In genomic region chr3:37758124-37758523, GRCm38 (mm10) we compare ENCODE assay signal across 8 mouse cellular contexts. TPM values are rescaled to one million over a fixed set of nuclear protein-coding genes. Genes with fewer than 3 reads are reported as not detected.
DNase-seq lines count a peak whose midpoint lies in the region; ATAC-seq and TF ChIP-seq lines count a peak whose summit lies in the region.

No protein-coding gene starts in this region.

- 0 out of 2 replicates have a peak overlapping the region, but pooled peaks have one; percentile 6 for H3K9ac ChIP-seq in forebrain, embryonic 14.5 days (ENCODE audit: low read length)
- no peak overlapping the region for H3K9ac ChIP-seq in hindbrain, embryonic 11.5 days (ENCODE audit: low read depth, low read length)
- H3K9ac ChIP-seq in limb, embryonic 13.5 days = no peak overlapping the region
- no peak overlapping the region for H3K9ac ChIP-seq in midbrain, embryonic 12.5 days (replicated peaks)

- no peak overlapping the region for H3K27ac ChIP-seq in forebrain, embryonic 14.5 days (ENCODE audit: low read depth, low read length)
- H3K27ac ChIP-seq in hindbrain, embryonic 11.5 days (ENCODE audit: low read depth, low read length) = no peak overlapping the region
- no peak overlapping the region for H3K27ac ChIP-seq in limb, embryonic 13.5 days
- no peak overlapping the region for H3K27ac ChIP-seq in midbrain, embryonic 12.5 days (replicated peaks)
- no peak overlapping the region for H3K27ac ChIP-seq in thymus, adult 2 months (ENCODE audit: control insufficient read depth, insufficient read depth, low read length)

- peak; percentile 62 for DNase-seq in adrenal gland, postnatal 10 days
- DNase-seq in forebrain, embryonic 14.5 days (ENCODE audit: low spot score) = peak; percentile 62
- DNase-seq in hindbrain, embryonic 11.5 days (ENCODE audit: low spot score) = peak; percentile 69
- peak; percentile 51 for DNase-seq in thymus, adult 2 months
- no peak for DNase-seq in layer of hippocampus, postnatal 14 days (ENCODE audit: low spot score in 2 of 2)

- TF ChIP-seq POLR2A in thymus, adult 2 months (IDR thresholded peaks at IDR 0.05; ENCODE audit: control insufficient read depth, extremely low read depth, insufficient read depth, low read length, poor library complexity) = no peak

- TF ChIP-seq CTCF in thymus, adult 2 months (IDR thresholded peaks at IDR 0.05; ENCODE audit: borderline replicate concordance, control insufficient read depth, extremely low read depth, insufficient read depth, low read length, poor library complexity) = no peak

- no peak overlapping the region for H3K4me3 ChIP-seq in forebrain, embryonic 14.5 days (ENCODE audit: low read depth, low read length)
- H3K4me3 ChIP-seq in hindbrain, embryonic 11.5 days (ENCODE audit: low read depth, low read length) = no peak overlapping the region
- H3K4me3 ChIP-seq in limb, embryonic 13.5 days = no peak overlapping the region
- H3K4me3 ChIP-seq in midbrain, embryonic 12.5 days = no peak overlapping the region
- no peak overlapping the region for H3K4me3 ChIP-seq in thymus, adult 2 months (ENCODE audit: control insufficient read depth, insufficient read depth, low read length)

- no peaks in the 10 kb centered on the region for H3K27me3 ChIP-seq in forebrain, embryonic 14.5 days (replicated peaks; ENCODE audit: control insufficient read depth, insufficient read depth, low read length)
- H3K27me3 ChIP-seq in hindbrain, embryonic 11.5 days (ENCODE audit: control insufficient read depth, insufficient read depth, low read length) = no peaks in the 10 kb centered on the region
- no peaks in the 10 kb centered on the region for H3K27me3 ChIP-seq in limb, embryonic 13.5 days
- peaks cover 22% of the 10 kb centered on the region for H3K27me3 ChIP-seq in midbrain, embryonic 12.5 days
- H3K27me3 ChIP-seq in thymus, adult 2 months (ENCODE audit: control insufficient read depth, insufficient read depth, low read length) = no peaks in the 10 kb centered on the region

- under 1% methylated on average over 12 of the region's 12 CpGs for WGBS in forebrain, embryonic 14.5 days
- WGBS in hindbrain, embryonic 11.5 days = 2% methylated on average over 12 of the region's 12 CpGs
- 10% methylated on average over 12 of the region's 12 CpGs for WGBS in limb, embryonic 13.5 days
- 5% methylated on average over 12 of the region's 12 CpGs for WGBS in midbrain, embryonic 12.5 days
- WGBS in thymus, adult 2 months = 5% methylated on average over 12 of the region's 12 CpGs

- peak overlapping the region; percentile 43 for H3K4me2 ChIP-seq in forebrain, embryonic 14.5 days (ENCODE audit: low read length)
- peak overlapping the region; percentile 15 for H3K4me2 ChIP-seq in hindbrain, embryonic 11.5 days (replicated peaks; ENCODE audit: low read depth, low read length)
- peak overlapping the region; percentile 30 for H3K4me2 ChIP-seq in limb, embryonic 13.5 days (replicated peaks)
- peak overlapping the region; percentile 40 for H3K4me2 ChIP-seq in midbrain, embryonic 12.5 days (replicated peaks)

- no peaks in the 10 kb centered on the region for H3K9me3 ChIP-seq in forebrain, embryonic 14.5 days (replicated peaks; ENCODE audit: control insufficient read depth, low read length)
- no peaks in the 10 kb centered on the region for H3K9me3 ChIP-seq in hindbrain, embryonic 11.5 days (ENCODE audit: control insufficient read depth, low read length)
- peaks cover 10% of the 10 kb centered on the region; the same call in 1 of the 2 replicates for H3K9me3 ChIP-seq in limb, embryonic 13.5 days
- no peaks in the 10 kb centered on the region for H3K9me3 ChIP-seq in midbrain, embryonic 12.5 days

- ATAC-seq in CD4-positive, CD25-positive, alpha-beta regulatory T cell, adult 4 months = peak; percentile 81
- ATAC-seq in forebrain, embryonic 14.5 days = peak; percentile 89
- peak; percentile 94 for ATAC-seq in hindbrain, embryonic 11.5 days (ENCODE audit: low FRiP score)
- 0 out of 2 replicates have a peak, but pooled peaks have one; percentile 40 for ATAC-seq in limb, embryonic 13.5 days (ENCODE audit: low FRiP score, low read depth)
- ATAC-seq in midbrain, embryonic 12.5 days (ENCODE audit: low FRiP score, low read depth) = peak; percentile 90

- H3K36me3 ChIP-seq in forebrain, embryonic 14.5 days (ENCODE audit: control insufficient read depth, insufficient read depth, low read length) = no peaks in the 10 kb centered on the region
- H3K36me3 ChIP-seq in hindbrain, embryonic 11.5 days (ENCODE audit: control insufficient read depth, insufficient read depth, low read length) = no peaks in the 10 kb centered on the region
- H3K36me3 ChIP-seq in limb, embryonic 13.5 days = no peaks in the 10 kb centered on the region
- no peaks in the 10 kb centered on the region for H3K36me3 ChIP-seq in midbrain, embryonic 12.5 days
- no peaks in the 10 kb centered on the region for H3K36me3 ChIP-seq in thymus, adult 2 months (ENCODE audit: control insufficient read depth, insufficient read depth, low read length)

- peaks cover 8% of the 10 kb centered on the region for H3K4me1 ChIP-seq in forebrain, embryonic 14.5 days (ENCODE audit: control insufficient read depth, insufficient read depth, low read length)
- H3K4me1 ChIP-seq in hindbrain, embryonic 11.5 days (replicated peaks; ENCODE audit: control insufficient read depth, insufficient read depth, low read length) = peaks cover 2% of the 10 kb centered on the region; the same call in 1 of the 2 replicates
- H3K4me1 ChIP-seq in limb, embryonic 13.5 days = peaks cover 14% of the 10 kb centered on the region
- peaks cover 14% of the 10 kb centered on the region for H3K4me1 ChIP-seq in midbrain, embryonic 12.5 days
- peaks cover 24% of the 10 kb centered on the region for H3K4me1 ChIP-seq in thymus, adult 2 months (replicated peaks; ENCODE audit: control insufficient read depth, insufficient read depth, low read length)

RNA-seq across cellular contexts. Expression of gene Gm5148, which starts 33.8 kb away (rescaled TPM):
- 1 to 10 TPM; 1.9 to 3.1 TPM for polyA plus RNA-seq in CD4-positive, CD25-positive, alpha-beta regulatory T cell, adult 4 months (2017; shearing (Covaris generic))
- 1 to 10 TPM in 1 of 2 experiments, under 1 TPM in 1; 0.39 to 1.1 TPM for total RNA-seq in adrenal gland, postnatal 10 days (2021)
- 7.4 and 8.8 TPM in 2 replicates for polyA plus RNA-seq in forebrain, embryonic 14.5 days (2014; fragmentation: Nextera tagmentation; extraction: Ambion mirVana)
- 2.9 and 3.0 TPM in 2 replicates for polyA plus RNA-seq in hindbrain, embryonic 11.5 days (2014; fragmentation: Nextera tagmentation; extraction: Ambion mirVana)
- polyA plus RNA-seq in limb, embryonic 13.5 days (2015; fragmentation: Nextera tagmentation; extraction: Ambion mirVana) = 5.6 and 7.5 TPM in 2 replicates
- 2.5 and 3.3 TPM in 2 replicates for polyA plus RNA-seq in midbrain, embryonic 12.5 days (2016; fragmentation: Nextera tagmentation; extraction: Ambion mirVana)
- 1.5 and 1.8 TPM in 2 replicates for polyA plus RNA-seq in thymus, adult 2 months (2012; rRNA removed)
- total RNA-seq in layer of hippocampus, postnatal 14 days (2021) = 1 to 10 TPM; 2.2 TPM

Comparison
In these comparisons a context has a peak if more than half of its experiments do, and no peak if none do; other contexts are left out.
1. ATAC-seq: peak in every context shown above with its lines; median percentile 94 in hindbrain, embryonic 11.5 days; 90 in midbrain, embryonic 12.5 days; 89 in forebrain, embryonic 14.5 days; 81 in CD4-positive, CD25-positive, alpha-beta regulatory T cell, adult 4 months; 40 in limb, embryonic 13.5 days.
2. DNase-seq: peak in adrenal gland, postnatal 10 days (single experiment), forebrain, embryonic 14.5 days (single experiment), hindbrain, embryonic 11.5 days (single experiment) and thymus, adult 2 months (single experiment); none in layer of hippocampus, postnatal 14 days (0 of 2).
3. Peak in every context shown above with its lines, with median percentiles within 50 percentile points of each other: H3K4me2 ChIP-seq.